25 mouse cellular contexts compared by ENCODE assay signal in genomic region chr5:103727777-103728395, GRCm38 (mm10). TPM values are rescaled to one million over a fixed set of nuclear protein-coding genes. Genes with fewer than 3 reads are reported as not detected.
DNase-seq lines count a peak whose midpoint lies in the region; ATAC-seq lines count a peak whose summit lies in the region.
"Had no signal": no experiment of that assay in that cellular context is flagged by ENCODE, and none has a peak within 500 bp of the region (broad histone marks: within the 10 kb centered on the region; RNA-seq: fewer than 3 reads in every experiment).

No protein-coding gene starts in this region.

- peak; percentile 46 for ATAC-seq in liver, embryonic 12.5 days
- no peak for ATAC-seq in liver, embryonic 11.5 days (replicated peaks; ENCODE audit: low FRiP score)
- ATAC-seq: CD4-positive, CD25-positive, alpha-beta regulatory T cell, adult 4 months had no signal

- H3K9me3 ChIP-seq in liver, embryonic 12.5 days (replicated peaks): no peaks in the 10 kb centered on the region
- no peaks in the 10 kb centered on the region for H3K9me3 ChIP-seq in liver, embryonic 11.5 days (ENCODE audit: control insufficient read depth, low read length)
- H3K9me3 ChIP-seq in limb, embryonic 10.5 days (replicated peaks): no peaks in the 10 kb centered on the region
- H3K9me3 ChIP-seq: hindbrain, embryonic 10.5 days; hindbrain, embryonic 15.5 days had no signal

- no peak overlapping the region for H3K9ac ChIP-seq in liver, embryonic 12.5 days
- no peak overlapping the region for H3K9ac ChIP-seq in liver, embryonic 11.5 days (ENCODE audit: low read depth, low read length)
- H3K9ac ChIP-seq: hindbrain, embryonic 15.5 days; liver, embryonic 14.5 days had no signal

- H3K27me3 ChIP-seq in liver, embryonic 12.5 days (replicated peaks): peaks cover 26% of the 10 kb centered on the region; the same call in 1 of the 2 replicates
- no peaks in the 10 kb centered on the region for H3K27me3 ChIP-seq in liver, embryonic 11.5 days (replicated peaks; ENCODE audit: control insufficient read depth, insufficient read depth, low read length)
- 0 out of 2 replicates have a peak, but pooled peaks cover 1% of the 10 kb centered on the region for H3K27me3 ChIP-seq in limb, embryonic 10.5 days (ENCODE audit: low read depth, poor library complexity, severe bottlenecking)
- H3K27me3 ChIP-seq: hindbrain, embryonic 15.5 days had no signal

- no peak overlapping the region for H3K4me2 ChIP-seq in liver, embryonic 12.5 days
- no peak overlapping the region for H3K4me2 ChIP-seq in liver, embryonic 11.5 days
- H3K4me2 ChIP-seq: hindbrain, embryonic 15.5 days had no signal

- no peaks in the 10 kb centered on the region for H3K36me3 ChIP-seq in liver, embryonic 12.5 days
- H3K36me3 ChIP-seq in liver, embryonic 11.5 days (ENCODE audit: control insufficient read depth, insufficient read depth, low read length): no peaks in the 10 kb centered on the region
- H3K36me3 ChIP-seq in limb, embryonic 10.5 days: no peaks in the 10 kb centered on the region
- H3K36me3 ChIP-seq: hindbrain, embryonic 10.5 days; hindbrain, embryonic 15.5 days had no signal

- H3K27ac ChIP-seq in liver, embryonic 12.5 days: no peak overlapping the region
- no peak overlapping the region for H3K27ac ChIP-seq in liver, embryonic 11.5 days (ENCODE audit: low read depth, low read length)
- H3K27ac ChIP-seq in limb, embryonic 10.5 days: 0 out of 2 replicates have a peak overlapping the region, but pooled peaks have one; percentile 14
- H3K27ac ChIP-seq: hindbrain, embryonic 10.5 days; hindbrain, embryonic 15.5 days; layer of hippocampus, adult 2 months; liver, embryonic 14.5 days; macrophage; stomach, postnatal 0 days had no signal

- 76% methylated on average over 4 of the region's 4 CpGs for whole genome bisulfite sequencing in liver, embryonic 12.5 days (ENCODE audit: insufficient replicate concordance)
- WGBS in liver, embryonic 11.5 days: 87% methylated on average over 4 of the region's 4 CpGs
- WGBS in limb, embryonic 10.5 days: 81% methylated on average over 4 of the region's 4 CpGs

- no peak overlapping the region for H3K4me3 ChIP-seq in liver, embryonic 12.5 days
- H3K4me3 ChIP-seq in liver, embryonic 11.5 days (ENCODE audit: low read depth, low read length): no peak overlapping the region
- H3K4me3 ChIP-seq in limb, embryonic 10.5 days: no peak overlapping the region
- H3K4me3 ChIP-seq: hindbrain, embryonic 10.5 days; hindbrain, embryonic 15.5 days; layer of hippocampus, adult 2 months had no signal

- no peak for DNase-seq in liver, embryonic 11.5 days (ENCODE audit: low spot score)
- peak; percentile 15 for DNase-seq in brain, adult 2 months (ENCODE audit: low read depth, low spot score)
- DNase-seq in limb, embryonic 10.5 days (ENCODE audit: low spot score): no peak
- DNase-seq in thymus, postnatal 14 days: peak; percentile 65
- DNase-seq in kidney, adult 11 months: no peak
- no peak for DNase-seq in cerebellum, postnatal 14 days
- no peak for DNase-seq in embryo, embryonic 11 days
- DNase-seq: adrenal gland, adult 8-10 months; cerebellum, adult 11-12 months; cerebellum, adult 9-11 months; gastrocnemius, postnatal 10 days; heart, postnatal 14 days; kidney, adult 2 months; kidney, postnatal 36 days; lung, adult 2 months; lung, postnatal 10 days; spleen, adult 18-20 months had no signal

- peaks cover 14% of the 10 kb centered on the region; the same call in 1 of the 2 replicates for H3K4me1 ChIP-seq in liver, embryonic 12.5 days
- no peaks in the 10 kb centered on the region for H3K4me1 ChIP-seq in liver, embryonic 11.5 days (replicated peaks; ENCODE audit: control insufficient read depth, insufficient read depth, low read length)
- peaks cover 65% of the 10 kb centered on the region for H3K4me1 ChIP-seq in limb, embryonic 10.5 days
- H3K4me1 ChIP-seq: hindbrain, embryonic 15.5 days had no signal

RNA-seq across cellular contexts. Expression of gene Aff1, which starts 35.7 kb away (rescaled TPM):
- 17.0 and 19.5 TPM in 2 replicates for polyA plus RNA-seq in liver, embryonic 12.5 days (2016; fragmentation: Nextera tagmentation; extraction: Ambion mirVana)
- polyA plus RNA-seq in liver, embryonic 11.5 days (2014; fragmentation: Nextera tagmentation; extraction: Ambion mirVana): 19.3 and 19.7 TPM in 2 replicates
- polyA plus RNA-seq in limb, embryonic 10.5 days (2016; fragmentation: Nextera tagmentation; extraction: Ambion mirVana): 4.0 and 4.6 TPM in 2 replicates

Comparison
In these comparisons a context has a peak if more than half of its experiments do, and no peak if none do; other contexts are left out.
1. DNase-seq: peak in brain, adult 2 months (single experiment) and thymus, postnatal 14 days (single experiment); none in liver, embryonic 11.5 days (single experiment), limb, embryonic 10.5 days (single experiment), kidney, adult 11 months (single experiment), cerebellum, postnatal 14 days (0 of 2) and embryo, embryonic 11 days (single experiment).